Mouse (Mus musculus) cerebellum, adult 2 months (tissue): ENCODE data around the gene Sult1a1.

ENCODE experiments used
- CTCF ChIP-seq: fragments of 200-500 bp; IDR thresholded peaks from 2 replicates; pipeline ENCODE4 v1.5.1; 2011; ENCODE audit warnings: low read depth, mild to moderate bottlenecking, control low read depth, low read length, moderate library complexity, borderline replicate concordance; ENCODE audit not compliant: insufficient read depth
- POLR2A ChIP-seq: fragments of 200-500 bp; IDR thresholded peaks from 2 replicates; pipeline ENCODE4 v1.6.1; 2011; ENCODE audit warnings: low read length, control low read depth, borderline replicate concordance; ENCODE audit not compliant: insufficient read depth

DNA sequence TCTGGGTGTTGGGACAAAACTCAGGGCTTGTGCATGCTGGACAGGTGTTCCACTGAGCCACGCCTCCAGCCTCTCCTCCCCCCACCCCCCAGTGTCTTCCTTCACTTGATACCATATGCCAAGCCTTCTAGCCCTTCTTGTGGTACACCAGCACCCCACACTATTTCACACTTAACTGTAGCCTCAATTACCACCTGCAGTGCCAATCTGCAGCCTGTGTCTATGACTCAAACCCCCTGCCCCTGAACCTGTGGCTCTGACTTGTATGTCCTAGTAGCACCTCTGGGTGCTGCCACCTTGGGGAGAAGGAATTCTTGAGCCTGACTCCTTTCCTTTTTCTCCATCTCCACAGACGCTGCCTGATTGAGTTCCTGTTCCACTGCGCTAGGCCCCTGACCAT lies 35.7 kb upstream of the Sult1a1 start:
- TF ChIP-seq POLR2A (no peak), CTCF (no peak)
